Mouse (Mus musculus) adrenal gland, adult 2 months (tissue): ENCODE data around the gene Galnt7. TPM values are rescaled to one million over a fixed set of nuclear protein-coding genes. Genes with fewer than 3 reads are reported as not detected.

Source experiments
- DNase-seq: peaks from one replicate; pipeline ENCODE4 v3.0.0; 2021
- long read RNA-seq: library from polyadenylated mRNA; stranded (forward); transcript quantifications from one replicate; pipeline ENCODE4 v2.0.0, GENCODE M21; 2021
- polyA plus RNA-seq: library from polyadenylated mRNA; depleted of rRNA; stranded (reverse); fragments of >200 nt; gene quantifications from 2 replicates; pipeline ENCODE4 v1.2.3, GENCODE M21; 2012; rRNA removed
- total RNA-seq, 2 experiments: library from RNA; stranded (reverse); gene quantifications; 2 replicates each; pipeline ENCODE4 v1.2.3; 2021

The Galnt7 gene
- 10 to 100 TPM; 11.0 to 12.6 TPM for total RNA-seq
- 0.84 and 0.95 TPM in 2 replicates for polyA plus RNA-seq
- long read RNA-seq, full-length matches to known transcripts, result 5 of 6 reads
- long read RNA-seq, partial matches to known transcripts, result 0 of 6 reads
- long read RNA-seq, other reads (novel, unspliced or antisense), result 1 of 6 reads

GRCm38 (mm10) chr8:57652456-57653055 is at the start of gene Galnt7:
Gene Galnt7, minus strand, starts transcription at chr8:57653032.
- DNase-seq, result peak; percentile 89

- DNase-seq, result no peak
Observed at GRCm38 (mm10) chr8:57688633-57689032, 35.8 kb upstream of the Galnt7 start.

- no peak for DNase-seq
Observed at GRCm38 (mm10) chr8:57685803-57686202, 33.0 kb upstream of the Galnt7 start.

GRCm38 (mm10) chr8:57680044-57680443 is 27.2 kb upstream of the Galnt7 start:
- no peak for DNase-seq

- DNase-seq, result no peak
Observed at GRCm38 (mm10) chr8:57664121-57664520, 11.3 kb upstream of the Galnt7 start.

- DNase-seq, result no peak
Observed at GRCm38 (mm10) chr8:57660019-57660418, 7.2 kb upstream of the Galnt7 start.

- no peak for DNase-seq
Observed at GRCm38 (mm10) chr8:57656446-57656845, 3.6 kb upstream of the Galnt7 start.

- DNase-seq, result no peak
Observed at GRCm38 (mm10) chr8:57654146-57654545, 1.3 kb upstream of the Galnt7 start.

GRCm38 (mm10) chr8:57653768-57654125 is 915 bp upstream of the Galnt7 start:
- DNase-seq, result no peak

GRCm38 (mm10) chr8:57653056-57653767 is 380 bp upstream of the Galnt7 start:
- DNase-seq, result peak; percentile 71

- peak; percentile 89 for DNase-seq
Observed at GRCm38 (mm10) chr8:57651689-57652455, 960 bp downstream of the Galnt7 start.

GRCm38 (mm10) chr8:57651357-57651688 is 1.5 kb downstream of the Galnt7 start:
- no peak for DNase-seq

GRCm38 (mm10) chr8:57650216-57650615 is 2.6 kb downstream of the Galnt7 start:
- DNase-seq, result no peak

GRCm38 (mm10) chr8:57647566-57647965 is 5.3 kb downstream of the Galnt7 start:
- DNase-seq, result no peak

GRCm38 (mm10) chr8:57644281-57644680 is 8.6 kb downstream of the Galnt7 start:
- DNase-seq, result no peak

- no peak for DNase-seq
Observed at GRCm38 (mm10) chr8:57642722-57643121, 10.1 kb downstream of the Galnt7 start.

- no peak for DNase-seq
Observed at GRCm38 (mm10) chr8:57638925-57639324, 13.9 kb downstream of the Galnt7 start.

- DNase-seq, result no peak
Observed at GRCm38 (mm10) chr8:57637599-57638280, 15.1 kb downstream of the Galnt7 start.

- peak; percentile 44 for DNase-seq
Observed at GRCm38 (mm10) chr8:57636698-57637097, 16.1 kb downstream of the Galnt7 start.

- DNase-seq, result no peak
Observed at GRCm38 (mm10) chr8:57636281-57636680, 16.6 kb downstream of the Galnt7 start.

GRCm38 (mm10) chr8:57631780-57632179 is 21.1 kb downstream of the Galnt7 start:
- no peak for DNase-seq

- DNase-seq, result no peak
Observed at GRCm38 (mm10) chr8:57630148-57630547, 22.7 kb downstream of the Galnt7 start.
